In the genomic region with DNA sequence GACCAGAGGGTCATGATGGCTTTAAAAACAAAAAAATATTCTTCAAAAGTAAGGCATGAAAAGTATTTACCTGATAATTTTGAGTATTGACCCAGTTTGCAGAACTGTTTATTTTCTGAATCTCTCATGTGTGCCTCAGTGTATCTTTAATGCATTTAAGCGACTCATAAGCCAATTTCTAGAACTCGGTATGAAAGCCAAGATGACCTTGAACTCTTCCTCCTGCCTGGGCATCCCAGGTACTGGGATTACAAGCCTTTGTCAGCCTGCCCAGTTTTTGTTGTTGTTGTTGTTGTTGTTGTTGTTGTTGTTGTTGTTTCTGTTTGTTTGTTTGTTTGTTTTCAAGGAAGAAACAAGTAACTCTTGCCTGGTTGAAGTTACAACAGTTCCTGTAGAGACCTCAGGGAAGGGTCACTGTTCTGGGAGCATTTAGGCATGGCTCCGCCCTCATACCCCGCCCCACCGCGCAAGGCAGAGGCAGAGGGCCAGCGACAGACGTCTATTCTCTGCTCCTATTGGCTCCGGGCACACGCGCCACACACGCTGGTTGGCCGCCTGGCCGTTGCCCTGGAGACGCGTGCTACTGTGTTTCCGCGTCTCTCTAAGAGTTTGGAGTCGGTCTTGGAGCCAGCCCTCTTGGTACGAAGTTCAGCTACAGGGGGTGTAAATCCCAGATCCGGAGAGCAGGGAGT, we compare ENCODE assay signal across 8 mouse cellular contexts. TPM values are rescaled to one million over a fixed set of nuclear protein-coding genes. Genes with fewer than 3 reads are reported as not detected.
DNase-seq lines count a peak whose midpoint lies in the region.

A gene (plus strand): TSS at position 584 of the 692 bp plus-strand sequence.

- intact Hi-C loops in gastrocnemius, postnatal 14 days (cut with DNase I; ENCODE audit: low total_unique reads), result no loop called here

- no peaks in the 10 kb centered on the region for H3K9me3 ChIP-seq in megakaryocyte, embryonic 14.5 days

- peak within 1 kb of the TSS; percentile 95 for H3K4me3 ChIP-seq in megakaryocyte, embryonic 14.5 days (replicated peaks)

- DNase-seq in adrenal gland, adult 2 months, result peak; percentile 92
- DNase-seq in embryo, embryonic 11 days, result peak; percentile 94
- DNase-seq in gastrocnemius, postnatal 14 days, result peak; percentile 80
- peak; percentile 69 for DNase-seq in induced T-regulatory cell, adult 2 months (ENCODE audit: low read depth)
- DNase-seq in left cerebral cortex, adult 9 months (ENCODE audit: low spot score in 2 of 2), result peak; percentile 31 to 80
- DNase-seq in right cerebral cortex, adult 2 months (ENCODE audit: low spot score in 2 of 2), result peak; percentile 76 to 82
- peak; percentile 72 for DNase-seq in urinary bladder, postnatal 25 days (ENCODE audit: low spot score)

- H3K4me1 ChIP-seq in megakaryocyte, embryonic 14.5 days, result peaks cover 36% of the 10 kb centered on the region

- peaks cover 18% of the 10 kb centered on the region for H3K27me3 ChIP-seq in megakaryocyte, embryonic 14.5 days (replicated peaks)

- no peaks in the 10 kb centered on the region for H3K36me3 ChIP-seq in megakaryocyte, embryonic 14.5 days (replicated peaks; ENCODE audit: low read length)

RNA-seq across cellular contexts. Expression of the gene that starts here (rescaled TPM):
- under 1 TPM; 0.12 to 0.24 TPM for total RNA-seq in adrenal gland, adult 2 months (2021)
- polyA plus RNA-seq in adrenal gland, adult 2 months (2012; rRNA removed), result 0.48 and 0.49 TPM in 2 replicates
- total RNA-seq in gastrocnemius, postnatal 14 days (2021), result not detected
- polyA plus RNA-seq in megakaryocyte, embryonic 14.5 days (2012; ENCODE audit: insufficient read depth, low replicate concordance), result 0.93 TPM in 1 of 2 replicates, not detected in the other

Comparison
In these comparisons a context has a peak if more than half of its experiments do, and no peak if none do; other contexts are left out.
1. Peak in every context shown above with its lines: DNase-seq and H3K4me3 ChIP-seq.
2. Peak in DNase-seq in adrenal gland, adult 2 months; RNA of the gene not detected or under 1 TPM.
3. Peak in DNase-seq in gastrocnemius, postnatal 14 days; RNA of the gene not detected or under 1 TPM.